Mouse (Mus musculus) activated CD4-positive, CD25-positive, alpha-beta regulatory T cell (primary cell): ENCODE data around the gene BC049730. TPM values are rescaled to one million over a fixed set of nuclear protein-coding genes. Genes with fewer than 3 reads are reported as not detected.

Experiments used
- polyA plus RNA-seq, 2 experiments: library from polyadenylated mRNA; unstranded; fragments of 100-300 nt; shearing (Covaris generic); gene quantifications; one replicate each; pipeline ENCODE4 v1.2.1; 2017

Gene BC049730
- polyA plus RNA-seq, result not detected

DNA sequence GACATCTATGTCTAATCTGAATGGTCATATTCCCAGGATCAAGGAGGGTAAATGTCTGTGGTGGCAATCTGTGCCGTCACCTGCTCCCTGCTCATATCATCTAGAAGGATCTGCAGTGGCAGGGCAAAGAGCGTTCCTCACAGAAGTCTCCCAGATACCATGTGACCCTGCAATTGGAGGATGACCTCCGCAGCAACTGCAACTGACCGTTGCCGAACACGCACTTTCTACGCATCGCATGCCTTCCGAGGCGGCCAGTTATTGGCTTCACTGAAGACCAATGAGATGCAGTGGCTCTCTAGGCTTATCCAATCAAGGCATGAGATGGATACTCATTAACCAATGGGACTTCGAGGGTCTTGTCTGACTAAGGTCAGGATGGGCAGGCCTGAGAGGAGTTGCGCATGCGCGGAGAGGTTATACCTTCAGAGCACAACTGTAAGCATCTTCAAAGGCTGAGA lies at the start of gene BC049730:
Gene BC049730, plus strand, starts transcription at position 411 of the 461 bp plus-strand sequence.

GRCm38 (mm10) chr7:24676575-24676974 lies 32.5 kb upstream of the BC049730 start, which contains the start of gene Tex101:
Gene Tex101, minus strand, starts transcription at chr7:24676675.

DNA sequence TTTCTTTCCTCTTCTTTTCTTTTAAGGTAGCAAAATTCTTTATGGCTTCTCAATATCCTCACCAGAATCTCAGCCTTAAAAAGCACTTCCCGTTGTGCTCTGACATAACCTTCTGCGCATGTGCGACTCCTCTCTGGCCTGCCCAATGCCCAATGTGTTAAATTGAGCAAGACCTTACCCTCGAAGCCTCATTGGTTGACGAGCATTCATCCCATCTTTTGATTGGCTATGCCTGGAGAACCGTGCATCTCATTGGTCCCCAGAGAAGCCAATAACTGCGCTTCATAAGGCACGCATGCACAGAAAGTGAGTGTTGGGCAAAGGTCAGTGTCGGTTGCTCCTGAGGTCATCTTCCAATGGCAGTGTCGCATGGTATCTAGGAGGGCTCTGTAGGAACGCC lies 17.8 kb downstream of the BC049730 start, which contains the start of gene Gm4763:
Gene Gm4763, minus strand, starts transcription at position 101 of the 400 bp plus-strand sequence.

GRCm38 (mm10) chr7:24760211-24760610 lies 51.2 kb downstream of the BC049730 start, which contains the start of gene Cd177:
Gene Cd177, minus strand, starts transcription at chr7:24760311.

Other genes with a start within 250 kb of the BC049730 start
- gene Plaur, start 246.8 kb upstream of the BC049730 start, polyA plus RNA-seq, result 1 to 10 TPM in 1 of 2 experiments, under 1 TPM in 1; 0.31 to 3.7 TPM
- gene Cadm4, start 227.2 kb upstream of the BC049730 start, polyA plus RNA-seq, result under 1 TPM in 1 of 2 experiments, not detected in 1; 0.25 TPM
- 1 to 10 TPM; 1.3 to 2.3 TPM for gene Zfp428, start 202.2 kb upstream of the BC049730 start, polyA plus RNA-seq
- gene AC161166.1, start 196.8 kb upstream of the BC049730 start, polyA plus RNA-seq, result under 1 TPM in 1 of 2 experiments, not detected in 1; 0.17 TPM
- 1 to 10 TPM; 1.8 to 3.9 TPM for gene Irgq, start 178.6 kb upstream of the BC049730 start, polyA plus RNA-seq
- not detected for gene Pinlyp, start 163.1 kb upstream of the BC049730 start, polyA plus RNA-seq
- 10 to 100 TPM; 46.1 to 52.3 TPM for gene Xrcc1, start 163.0 kb upstream of the BC049730 start, polyA plus RNA-seq
- gene Ethe1, start 121.7 kb upstream of the BC049730 start, polyA plus RNA-seq, result 10 to 100 TPM; 19.5 to 23.5 TPM
- under 1 TPM; 0.28 to 0.32 TPM for gene Zfp575, start 121.6 kb upstream of the BC049730 start, polyA plus RNA-seq
- under 1 TPM; 0.50 to 0.64 TPM for gene Phldb3, start 98.5 kb upstream of the BC049730 start, polyA plus RNA-seq
- not detected for gene Lypd3, start 72.7 kb upstream of the BC049730 start, polyA plus RNA-seq
- not detected for gene Tex101, start 32.6 kb upstream of the BC049730 start, polyA plus RNA-seq
- gene Gm4763, start 17.7 kb downstream of the BC049730 start, polyA plus RNA-seq, result not detected
- under 1 TPM in 1 of 2 experiments, not detected in 1; 0.15 TPM for gene Cd177, start 51.1 kb downstream of the BC049730 start, polyA plus RNA-seq
- gene Ceacam10, start 68.0 kb downstream of the BC049730 start, polyA plus RNA-seq, result not detected
- gene Gm9844, start 153.0 kb downstream of the BC049730 start, polyA plus RNA-seq, result 10 to 100 TPM; 39.3 to 42.0 TPM
- gene Lypd4, start 160.7 kb downstream of the BC049730 start, polyA plus RNA-seq, result not detected
- gene Dmrtc2, start 160.8 kb downstream of the BC049730 start, polyA plus RNA-seq, result under 1 TPM in 1 of 2 experiments, not detected in 1; 0.17 TPM
- 1,000 to 10,000 TPM; 3,085 to 5,627 TPM for gene Rps19, start 175.1 kb downstream of the BC049730 start, polyA plus RNA-seq
- gene Cd79a, start 188.1 kb downstream of the BC049730 start, polyA plus RNA-seq, result 10 to 100 TPM in 1 of 2 experiments, 1 to 10 TPM in 1; 8.8 to 22.2 TPM
- gene Arhgef1, start 193.7 kb downstream of the BC049730 start, polyA plus RNA-seq, result 1,000 to 10,000 TPM; 1,309 to 1,330 TPM
- gene Gm4881, start 235.3 kb downstream of the BC049730 start, polyA plus RNA-seq, result not detected